Mouse (Mus musculus): ENCODE data around the gene Rftn2. TPM values are rescaled to one million over a fixed set of nuclear protein-coding genes. Genes with fewer than 3 reads are reported as not detected.

Rftn2 gene
- polyA plus RNA-seq, 1 experiment = 20.8 TPM

GRCm38 (mm10) chr1:55234910-55235520 lies 8.4 kb upstream of the Rftn2 start:
- no peak for TF ChIP-seq CTCF (IDR thresholded peaks at IDR 0.05; ENCODE audit: extremely low read depth, insufficient read depth, low read length)
- no peak for TF ChIP-seq POLR2A (IDR thresholded peaks at IDR 0.05; ENCODE audit: extremely low read depth, insufficient read depth, low read length)
- Histone ChIP-seq H3K4me3 (ENCODE audit: insufficient read depth, low read length) (no peak overlapping the region), H3K4me1 (ENCODE audit: control insufficient read depth, insufficient read depth, low read length) (peaks cover 2% of the 10 kb centered on the region; the same call in 1 of the 2 replicates), H3K27ac (ENCODE audit: insufficient read depth, low read length) (no peak overlapping the region)

- no peak overlapping the region for H3K27ac ChIP-seq (ENCODE audit: insufficient read depth, low read length)
- H3K4me3 ChIP-seq (ENCODE audit: insufficient read depth, low read length) = no peak overlapping the region
- no peaks in the 10 kb centered on the region for H3K4me1 ChIP-seq (ENCODE audit: control insufficient read depth, insufficient read depth, low read length)
- no peak for TF ChIP-seq POLR2A (IDR thresholded peaks at IDR 0.05; ENCODE audit: extremely low read depth, insufficient read depth, low read length)
- TF ChIP-seq CTCF (IDR thresholded peaks at IDR 0.05; ENCODE audit: extremely low read depth, insufficient read depth, low read length) = no peak
Observed at GRCm38 (mm10) chr1:55228256-55228884, 1.8 kb upstream of the Rftn2 start.

- Histone ChIP-seq H3K4me3 (ENCODE audit: insufficient read depth, low read length) (no peak overlapping the region), H3K4me1 (ENCODE audit: control insufficient read depth, insufficient read depth, low read length) (no peaks in the 10 kb centered on the region; the same call in 1 of the 2 replicates), H3K27ac (ENCODE audit: insufficient read depth, low read length) (peak overlapping the region; percentile 36; the same call in 1 of the 2 replicates)
- no peak for TF ChIP-seq CTCF (IDR thresholded peaks at IDR 0.05; ENCODE audit: extremely low read depth, insufficient read depth, low read length)
- no peak for TF ChIP-seq POLR2A (IDR thresholded peaks at IDR 0.05; ENCODE audit: extremely low read depth, insufficient read depth, low read length)
Observed at GRCm38 (mm10) chr1:55227376-55227775, 794 bp upstream of the Rftn2 start.

GRCm38 (mm10) chr1:55225398-55225797 lies 1.2 kb downstream of the Rftn2 start:
- Histone ChIP-seq H3K4me3 (ENCODE audit: insufficient read depth, low read length) (peak overlapping the region; percentile 28), H3K27ac (ENCODE audit: insufficient read depth, low read length) (peak overlapping the region; percentile 38; the same call in 1 of the 2 replicates), H3K4me1 (ENCODE audit: control insufficient read depth, insufficient read depth, low read length) (peaks cover 3% of the 10 kb centered on the region)
- TF ChIP-seq CTCF (IDR thresholded peaks at IDR 0.05; ENCODE audit: extremely low read depth, insufficient read depth, low read length) = no peak
- TF ChIP-seq POLR2A (IDR thresholded peaks at IDR 0.05; ENCODE audit: extremely low read depth, insufficient read depth, low read length) = no peak

- peak overlapping the region; percentile 28; the same call in 1 of the 2 replicates for H3K4me3 ChIP-seq (ENCODE audit: insufficient read depth, low read length)
- H3K4me1 ChIP-seq (ENCODE audit: control insufficient read depth, insufficient read depth, low read length) = peaks cover 3% of the 10 kb centered on the region
- no peak overlapping the region for H3K27ac ChIP-seq (ENCODE audit: insufficient read depth, low read length)
- TF ChIP-seq CTCF (IDR thresholded peaks at IDR 0.05; ENCODE audit: extremely low read depth, insufficient read depth, low read length) (no peak), POLR2A (IDR thresholded peaks at IDR 0.05; ENCODE audit: extremely low read depth, insufficient read depth, low read length) (no peak)
Observed at GRCm38 (mm10) chr1:55224111-55224510, 2.5 kb downstream of the Rftn2 start.

- Histone ChIP-seq H3K4me1 (ENCODE audit: control insufficient read depth, insufficient read depth, low read length) (peaks cover 3% of the 10 kb centered on the region), H3K4me3 (ENCODE audit: insufficient read depth, low read length) (no peak overlapping the region), H3K27ac (ENCODE audit: insufficient read depth, low read length) (no peak overlapping the region)
- TF ChIP-seq POLR2A (IDR thresholded peaks at IDR 0.05; ENCODE audit: extremely low read depth, insufficient read depth, low read length) (no peak), CTCF (IDR thresholded peaks at IDR 0.05; ENCODE audit: extremely low read depth, insufficient read depth, low read length) (no peak)
Observed at GRCm38 (mm10) chr1:55223026-55223425, 3.6 kb downstream of the Rftn2 start.

- no peak overlapping the region for H3K27ac ChIP-seq (ENCODE audit: insufficient read depth, low read length)
- TF ChIP-seq POLR2A (IDR thresholded peaks at IDR 0.05; ENCODE audit: extremely low read depth, insufficient read depth, low read length) = no peak
- TF ChIP-seq CTCF (IDR thresholded peaks at IDR 0.05; ENCODE audit: extremely low read depth, insufficient read depth, low read length) = no peak
- peaks cover 3% of the 10 kb centered on the region for H3K4me1 ChIP-seq (ENCODE audit: control insufficient read depth, insufficient read depth, low read length)
- no peak overlapping the region for H3K4me3 ChIP-seq (ENCODE audit: insufficient read depth, low read length)
Observed at GRCm38 (mm10) chr1:55221352-55221751, 5.2 kb downstream of the Rftn2 start.

- H3K27ac ChIP-seq (ENCODE audit: insufficient read depth, low read length) = no peak overlapping the region
- peaks cover 3% of the 10 kb centered on the region for H3K4me1 ChIP-seq (ENCODE audit: control insufficient read depth, insufficient read depth, low read length)
- TF ChIP-seq POLR2A (IDR thresholded peaks at IDR 0.05; ENCODE audit: extremely low read depth, insufficient read depth, low read length) (no peak), CTCF (IDR thresholded peaks at IDR 0.05; ENCODE audit: extremely low read depth, insufficient read depth, low read length) (no peak)
- H3K4me3 ChIP-seq (ENCODE audit: insufficient read depth, low read length) = no peak overlapping the region
Observed at GRCm38 (mm10) chr1:55217191-55217590, 9.4 kb downstream of the Rftn2 start.

GRCm38 (mm10) chr1:55215185-55215813 lies 11.3 kb downstream of the Rftn2 start:
- H3K4me1 ChIP-seq (ENCODE audit: control insufficient read depth, insufficient read depth, low read length) = no peaks in the 10 kb centered on the region
- H3K27ac ChIP-seq (ENCODE audit: insufficient read depth, low read length) = no peak overlapping the region
- TF ChIP-seq CTCF (IDR thresholded peaks at IDR 0.05; ENCODE audit: extremely low read depth, insufficient read depth, low read length) (no peak), POLR2A (IDR thresholded peaks at IDR 0.05; ENCODE audit: extremely low read depth, insufficient read depth, low read length) (no peak)
- no peak overlapping the region for H3K4me3 ChIP-seq (ENCODE audit: insufficient read depth, low read length)
